Mouse (Mus musculus) ZHBTc4 (cell line): ENCODE measurements around the gene Nlrp6.

Source experiments
- DNase-seq: peaks from one replicate; pipeline ENCODE4 v3.0.0-alpha.2; 2011; ENCODE audit warnings: low read depth, low spot score

The Nlrp6 gene

GRCm38 (mm10) chr7:140912846-140913482 is 7.7 kb upstream of the Nlrp6 start:
- no peak for DNase-seq

GRCm38 (mm10) chr7:140914031-140914690 is 6.5 kb upstream of the Nlrp6 start:
- no peak for DNase-seq

- DNase-seq = no peak
Observed at GRCm38 (mm10) chr7:140919911-140920310, 791 bp upstream of the Nlrp6 start.

GRCm38 (mm10) chr7:140921225-140921975 is 698 bp downstream of the Nlrp6 start:
- peak; percentile 45 for DNase-seq

- peak; percentile 62 for DNase-seq
Observed at GRCm38 (mm10) chr7:140922398-140923069, 1.8 kb downstream of the Nlrp6 start.

- DNase-seq = no peak
Observed at GRCm38 (mm10) chr7:140923070-140923775, 2.5 kb downstream of the Nlrp6 start.

- no peak for DNase-seq
Observed at GRCm38 (mm10) chr7:140927181-140927580, 6.5 kb downstream of the Nlrp6 start.

- DNase-seq = peak; percentile 82
Observed at GRCm38 (mm10) chr7:140938436-140938835, 17.7 kb downstream of the Nlrp6 start.

GRCm38 (mm10) chr7:140938896-140939295 is 18.2 kb downstream of the Nlrp6 start:
- peak; percentile 43 for DNase-seq

- DNase-seq = no peak
Observed at GRCm38 (mm10) chr7:140939669-140940171, 19.0 kb downstream of the Nlrp6 start.

- peak; percentile 94 for DNase-seq
Observed at GRCm38 (mm10) chr7:140941222-140942051, 20.7 kb downstream of the Nlrp6 start, which contains the start of gene Pgghg. TSS of gene Pgghg (plus strand) at chr7:140941391.

- no peak for DNase-seq
Observed at GRCm38 (mm10) chr7:140942341-140942740, 21.6 kb downstream of the Nlrp6 start.

- no peak for DNase-seq
Observed at GRCm38 (mm10) chr7:140942811-140943210, 22.1 kb downstream of the Nlrp6 start.

- DNase-seq = no peak
Observed at GRCm38 (mm10) chr7:140943356-140943755, 22.7 kb downstream of the Nlrp6 start.

- DNase-seq = no peak
Observed at GRCm38 (mm10) chr7:140944236-140944635, 23.5 kb downstream of the Nlrp6 start.

GRCm38 (mm10) chr7:140945247-140945646 is 24.5 kb downstream of the Nlrp6 start:
- DNase-seq = no peak

GRCm38 (mm10) chr7:140946311-140946710 is 25.6 kb downstream of the Nlrp6 start:
- DNase-seq = no peak

GRCm38 (mm10) chr7:140946980-140947379 is 26.3 kb downstream of the Nlrp6 start:
- DNase-seq = no peak

- DNase-seq = no peak
Observed at GRCm38 (mm10) chr7:140948161-140948560, 27.5 kb downstream of the Nlrp6 start.

GRCm38 (mm10) chr7:140949255-140949654 is 28.6 kb downstream of the Nlrp6 start:
- DNase-seq = no peak
